Mouse (Mus musculus) CH12.LX (cell line): ENCODE measurements at regions not wholly inside any gene's neighbourhood (a gene's known extent, or its start where the extent isn't known, plus 50 kb on each side); places are given as distances from the start of the nearest gene placed in this dataset.

Experiments used
- DNase-seq: peaks from one replicate; pipeline ENCODE4 v3.0.0-alpha.2; 2013; ENCODE audit errors: extremely low read depth
- H3K27ac ChIP-seq: 2 replicates; pipeline ENCODE4 v1.5.1; 2012; ENCODE audit warnings: low read depth, mild to moderate bottlenecking, control low read depth, moderate library complexity; ENCODE audit not compliant: insufficient read depth
- H3K27me3 ChIP-seq: replicated peaks from 2 replicates; pipeline ENCODE3; 2012; ENCODE audit warnings: inconsistent platforms
- H3K36me3 ChIP-seq, 2 experiments: replicated peaks in 1 of 2; 2 replicates each; pipeline versions ENCODE3 to v1.6.1; 2012; ENCODE audit warnings: inconsistent platforms in 1 of 2, low read length in 1 of 2, mild to moderate bottlenecking in 1 of 2, mixed read lengths in 1 of 2, moderate library complexity in 1 of 2; ENCODE audit not compliant: control insufficient read depth in 1 of 2, insufficient read depth in 1 of 2
- H3K4me1 ChIP-seq, 2 experiments: 2 replicates each; pipeline ENCODE4 v1.6.1; 2012; ENCODE audit warnings: inconsistent platforms in 1 of 2, moderate library complexity in 1 of 2; ENCODE audit not compliant: insufficient read depth in 2 of 2, control insufficient read depth in 1 of 2
- H3K4me2 ChIP-seq: 2 replicates; pipeline ENCODE4 v1.6.1; 2012; ENCODE audit warnings: low read depth, mild to moderate bottlenecking, control low read depth; ENCODE audit not compliant: poor library complexity, insufficient read depth, severe bottlenecking
- H3K4me3 ChIP-seq, 3 experiments: fragments of 150-350 bp in 1 of 3; sonication (generic) in 1 of 3; replicated peaks in 1 of 3; 2 replicates each; pipeline versions ENCODE3 to v1.5.1; 2011 to 2012; ENCODE audit warnings: low read depth in 2 of 3, low read length in 2 of 3, mild to moderate bottlenecking in 2 of 3, moderate library complexity in 2 of 3, control low read depth in 1 of 3, improper control_type of control experiment in 1 of 3, inconsistent platforms in 1 of 3, mixed read lengths in 1 of 3; ENCODE audit not compliant: poor library complexity in 1 of 3
- H3K79me2 ChIP-seq: replicated peaks from 2 replicates; pipeline ENCODE4 v1.6.1; 2012; ENCODE audit warnings: mild to moderate bottlenecking, moderate library complexity; ENCODE audit not compliant: control insufficient read depth, poor library complexity, insufficient read depth, severe bottlenecking; ENCODE audit errors: extremely low read depth
- H3K9ac ChIP-seq: 2 replicates; pipeline ENCODE4 v1.6.1; 2012; ENCODE audit warnings: low read depth, mild to moderate bottlenecking, control low read depth, moderate library complexity; ENCODE audit not compliant: insufficient read depth
- H3K9me3 ChIP-seq: replicated peaks from 2 replicates; pipeline ENCODE3; 2012; ENCODE audit warnings: low read length, inconsistent platforms, mixed read lengths
- BHLHE40 ChIP-seq: IDR thresholded peaks from 2 replicates; pipeline ENCODE4 v1.6.1; 2011; ENCODE audit warnings: mild to moderate bottlenecking, low read depth, low read length, improper control_type of control experiment
- CTCF ChIP-seq, 2 experiments: IDR thresholded peaks in 1 of 2; conservative IDR thresholded peaks in 1 of 2; 2 replicates each; pipeline ENCODE4 v1.5.1; 2011 to 2012; ENCODE audit warnings: low read depth in 2 of 2, low read length in 2 of 2, improper control_type of control experiment in 1 of 2, inconsistent platforms in 1 of 2, mild to moderate bottlenecking in 1 of 2, moderate library complexity in 1 of 2
- ELF1 ChIP-seq: IDR thresholded peaks from 2 replicates; pipeline ENCODE4 v1.6.1; 2014; ENCODE audit warnings: low read depth, mild to moderate bottlenecking, inconsistent platforms, low read length, improper control_type of control experiment
- EP300 ChIP-seq: IDR thresholded peaks from 2 replicates; pipeline ENCODE4 v1.6.1; 2011; ENCODE audit warnings: low read length, improper control_type of control experiment
- ETS1 ChIP-seq: conservative IDR thresholded peaks from 2 replicates; pipeline ENCODE4 v1.6.1; 2012; ENCODE audit warnings: low read depth, mild to moderate bottlenecking, inconsistent platforms, low read length, improper control_type of control experiment, moderate library complexity
- HCFC1 ChIP-seq: IDR thresholded peaks from 2 replicates; pipeline ENCODE4 v1.6.1; 2012; ENCODE audit warnings: low read depth, mild to moderate bottlenecking, inconsistent platforms, low read length, improper control_type of control experiment
- JUND ChIP-seq: conservative IDR thresholded peaks from 2 replicates; pipeline ENCODE4 v1.6.1; 2011; ENCODE audit warnings: low read depth, low read length, improper control_type of control experiment
- KAT2A ChIP-seq: IDR thresholded peaks from 2 replicates; pipeline ENCODE4 v1.6.1; 2012; ENCODE audit warnings: low read length, improper control_type of control experiment, inconsistent platforms; ENCODE audit not compliant: insufficient replicate concordance
- MAX ChIP-seq: IDR thresholded peaks from 2 replicates; pipeline ENCODE4 v1.6.1; 2011; ENCODE audit warnings: low read length, improper control_type of control experiment
- MAZ ChIP-seq: IDR thresholded peaks from 2 replicates; pipeline ENCODE4 v1.6.1; 2012; ENCODE audit warnings: low read depth, mild to moderate bottlenecking, inconsistent platforms, low read length, improper control_type of control experiment, moderate library complexity
- MEF2A ChIP-seq: IDR thresholded peaks from 2 replicates; pipeline ENCODE4 v1.6.1; 2014; ENCODE audit warnings: low read depth, mild to moderate bottlenecking, inconsistent platforms, low read length, improper control_type of control experiment, borderline replicate concordance
- PAX5 ChIP-seq: IDR thresholded peaks from 2 replicates; pipeline ENCODE4 v1.6.1; 2012; ENCODE audit warnings: low read length, inconsistent platforms, mixed read lengths
- POLR2A ChIP-seq: IDR thresholded peaks from 2 replicates; pipeline ENCODE4 v1.6.1; 2011; ENCODE audit warnings: low read depth, mild to moderate bottlenecking, improper control_type of control experiment, low read length
- RAD21 ChIP-seq: IDR thresholded peaks from 2 replicates; pipeline ENCODE4 v1.6.1; 2011; ENCODE audit warnings: low read depth, mild to moderate bottlenecking, low read length, improper control_type of control experiment, moderate library complexity
- RCOR1 ChIP-seq: conservative IDR thresholded peaks from 2 replicates; pipeline ENCODE4 v1.6.1; 2012; ENCODE audit warnings: low read depth, mild to moderate bottlenecking, inconsistent platforms, low read length, improper control_type of control experiment
- SIN3A ChIP-seq: IDR thresholded peaks from 2 replicates; pipeline ENCODE4 v1.6.1; 2012; ENCODE audit warnings: low read length, improper control_type of control experiment, inconsistent platforms
- SMC3 ChIP-seq: IDR thresholded peaks from 2 replicates; pipeline ENCODE4 v1.6.1; 2011; ENCODE audit warnings: low read depth, low read length, improper control_type of control experiment
- TCF12 ChIP-seq: IDR thresholded peaks from 2 replicates; pipeline ENCODE4 v1.6.1; 2014; ENCODE audit warnings: low read depth, mild to moderate bottlenecking, inconsistent platforms, low read length, improper control_type of control experiment
- ZKSCAN1 ChIP-seq: IDR thresholded peaks from 2 replicates; pipeline ENCODE4 v1.6.1; 2012; ENCODE audit warnings: low read depth, inconsistent platforms, low read length, improper control_type of control experiment, borderline replicate concordance
- dilution Hi-C: fragments of 300-500 bp; cut with MboI; formaldehyde crosslinking; loops from 2 replicates; pipeline ENCODE4 v1.14.3; 2020; ENCODE audit warnings: low sequenced_read_pairs; ENCODE audit not compliant: extremely low pct_unique_long_range_greater_than_20kb, extremely low pct_ligation_motif_present
- in situ Hi-C: fragments of 300-500 bp; cut with MboI; formaldehyde crosslinking; loops from 3 replicates; pipeline ENCODE4 v1.14.3; 2019; ENCODE audit warnings: low sequenced_read_pairs, low pct_ligation_motif_present, low pct_unique_long_range_greater_than_20kb, mixed read lengths

- in situ Hi-C loops = no loop called here
- dilution Hi-C loops = no loop called here
- H3K4me1 ChIP-seq = peaks cover 0 to 14% of the 10 kb centered on the region in 2 experiments; a peak in 2 of 4 replicates
- no peaks in the 10 kb centered on the region for H3K9me3 ChIP-seq
- no peak overlapping the region for H3K27ac ChIP-seq
- TF ChIP-seq RCOR1 (no peak), SIN3A (no peak), MAX (no peak), TCF12 (no peak), ZKSCAN1 (no peak), JUND (no peak), MAZ (no peak), MEF2A (no peak), CTCF (conservative IDR thresholded peaks at IDR 0.05 in 1 of 2, IDR thresholded peaks at IDR 0.05 in 1 of 2; ENCODE audit: low read depth in 2 of 2, low read length in 2 of 2) (no peak), ELF1 (no peak), EP300 (no peak), ETS1 (no peak), POLR2A (no peak), PAX5 (no peak), BHLHE40 (no peak), KAT2A (no peak), SMC3 (no peak), RAD21 (no peak), HCFC1 (no peak)
- no peaks in the 10 kb centered on the region for H3K36me3 ChIP-seq
- no peak overlapping the region for H3K4me3 ChIP-seq
- H3K4me2 ChIP-seq = no peak overlapping the region
- H3K79me2 ChIP-seq = no peaks in the 10 kb centered on the region
- H3K9ac ChIP-seq = no peak overlapping the region
- H3K27me3 ChIP-seq = no peaks in the 10 kb centered on the region
- peak; percentile 73 for DNase-seq
Observed at GRCm38 (mm10) chr11:15769651-15770617, 487.6 kb upstream of the Vstm2a start.
